Mouse (Mus musculus) neural tube, embryonic 11.5 days (tissue): ENCODE measurements around the gene Dhps. TPM values are rescaled to one million over a fixed set of nuclear protein-coding genes. Genes with fewer than 3 reads are reported as not detected.
"Not testable (repeated sequence)": the region's sequence is repeated elsewhere in the genome, so short reads cannot be mapped to it uniquely, and the experiment has no call there.

Source experiments
- ATAC-seq: fragments of 200-750 bp; cut with Nextera tagmentation; 2 replicates; pipeline ENCODE4 v1.8.0; 2017; ENCODE audit warnings: moderate number of reproducible peaks, mild to moderate bottlenecking, moderate TSS enrichment, moderate library complexity; ENCODE audit not compliant: insufficient read depth, low FRiP score, low TSS enrichment
- DNase-seq: peaks from one replicate; pipeline ENCODE4 v3.0.0-alpha.2; 2015; ENCODE audit warnings: low spot score
- H3K27ac ChIP-seq: fragments of 300-500 bp; sonication (generic); 2 replicates; pipeline ENCODE4 v1.5.1; 2014; ENCODE audit warnings: low read depth, mild to moderate bottlenecking, low read length
- H3K27me3 ChIP-seq: fragments of 300-500 bp; sonication (generic); 2 replicates; pipeline ENCODE4 v1.6.1; 2014; ENCODE audit warnings: mild to moderate bottlenecking, low read length, mixed read lengths; ENCODE audit not compliant: control insufficient read depth, insufficient read depth
- H3K36me3 ChIP-seq: fragments of 300-500 bp; sonication (generic); 2 replicates; pipeline ENCODE4 v1.6.1; 2014; ENCODE audit warnings: mild to moderate bottlenecking, low read length, moderate library complexity, mixed read lengths; ENCODE audit not compliant: control insufficient read depth, insufficient read depth
- H3K4me1 ChIP-seq: fragments of 300-500 bp; sonication (generic); 2 replicates; pipeline ENCODE4 v1.6.1; 2014; ENCODE audit warnings: low read length, mixed read lengths; ENCODE audit not compliant: control insufficient read depth, insufficient read depth
- H3K4me2 ChIP-seq: fragments of 300-500 bp; sonication (generic); 2 replicates; pipeline ENCODE4 v1.6.1; 2014; ENCODE audit warnings: low read depth, mild to moderate bottlenecking, moderate library complexity
- H3K4me3 ChIP-seq: fragments of 300-500 bp; sonication (generic); 2 replicates; pipeline ENCODE4 v1.5.1; 2014; ENCODE audit warnings: low read depth, low read length
- H3K9ac ChIP-seq: fragments of 300-500 bp; sonication (generic); 2 replicates; pipeline ENCODE4 v1.6.1; 2014; ENCODE audit warnings: mild to moderate bottlenecking, low read length
- H3K9me3 ChIP-seq: fragments of 300-500 bp; sonication (generic); 2 replicates; pipeline ENCODE4 v1.6.1; 2016; ENCODE audit warnings: low read length; ENCODE audit not compliant: control insufficient read depth
- WGBS: fragments of 180-500 bp; shearing (Covaris S2); extraction: QIAGEN DNeasy Blood & Tissue Kit; methylation state at CpG from one replicate; pipeline ENCODE4 v1.1.7; 2014; 5-methylcytosine and 5-hydroxymethylcytosine counted together
- polyA plus RNA-seq: library from polyadenylated mRNA; unstranded; fragments of >200 nt; fragmentation: Nextera tagmentation; extraction: Ambion mirVana; gene quantifications from 2 replicates; pipeline ENCODE4 v1.2.1, GENCODE M21; 2014

The Dhps gene
- polyA plus RNA-seq, 1 experiment from 2014 or later: 73.8 TPM

- Histone ChIP-seq H3K4me1 (peaks cover 18% of the 10 kb centered on the region; the same call in 1 of the 2 replicates), H3K27ac (no peak within 1 kb of the TSS), H3K4me2 (peak within 1 kb of the TSS; percentile 67), H3K36me3 (peaks cover under 1% of the 10 kb centered on the region), H3K4me3 (peak within 1 kb of the TSS; percentile 90), H3K9me3 (no peaks in the 10 kb centered on the region), H3K9ac (peak within 1 kb of the TSS; percentile 86), H3K27me3 (no peaks in the 10 kb centered on the region)
- DNase-seq: peak; percentile 72
- peak; percentile 33; the same call in 1 of the 2 replicates for ATAC-seq
- WGBS: 0% methylated on average over 30 of the region's 30 CpGs
Measured at GRCm38 (mm10) chr8:85080532-85081215, 9.1 kb downstream of the Dhps start, which contains the start of gene Wdr83os. Gene Wdr83os (plus strand): TSS chr8:85080740.

- Histone ChIP-seq H3K36me3 (no peaks in the 10 kb centered on the region; the same call in 1 of the 2 replicates), H3K4me1 (peaks cover 18% of the 10 kb centered on the region; the same call in 1 of the 2 replicates), H3K9ac (peak within 1 kb of the TSS; percentile 86), H3K4me2 (peak within 1 kb of the TSS; percentile 67), H3K4me3 (peak within 1 kb of the TSS; percentile 90), H3K27ac (no peak within 1 kb of the TSS), H3K27me3 (no peaks in the 10 kb centered on the region), H3K9me3 (no peaks in the 10 kb centered on the region)
- ATAC-seq (peak; percentile 42; the same call in 1 of the 2 replicates), DNase-seq (peak; percentile 53)
- 4% methylated on average over 9 of the region's 9 CpGs for WGBS
Measured at GRCm38 (mm10) chr8:85081216-85081555, 9.6 kb downstream of the Dhps start, which contains the start of gene Wdr83. Gene Wdr83 (minus strand): TSS chr8:85081306.

GRCm38 (mm10) chr8:85082169-85082568 lies 10.6 kb downstream of the Dhps start:
- H3K27ac ChIP-seq, H3K36me3 ChIP-seq, H3K27me3 ChIP-seq, H3K9me3 ChIP-seq, H3K4me3 ChIP-seq, H3K9ac ChIP-seq, ATAC-seq, H3K4me2 ChIP-seq: not testable (repeated sequence)
- 87% methylated on average over 4 of the region's 4 CpGs for WGBS
- DNase-seq: peak; percentile 2
- peaks cover 18% of the 10 kb centered on the region; the same call in 1 of the 2 replicates for H3K4me1 ChIP-seq

- peak; percentile 78 for DNase-seq
- Histone ChIP-seq H3K9ac (peak within 1 kb of the TSS; percentile 71), H3K4me1 (peaks cover 18% of the 10 kb centered on the region; the same call in 1 of the 2 replicates), H3K27ac (0 out of 2 replicates have a peak within 1 kb of the TSS, but pooled peaks have one; percentile 34), H3K4me3 (peak within 1 kb of the TSS; percentile 61), H3K4me2 (peak within 1 kb of the TSS; percentile 92), H3K36me3 (no peaks in the 10 kb centered on the region), H3K27me3 (no peaks in the 10 kb centered on the region), H3K9me3 (no peaks in the 10 kb centered on the region)
- WGBS: under 1% methylated on average over 30 of the region's 30 CpGs
- ATAC-seq: peak; percentile 78
Measured at GRCm38 (mm10) chr8:85083108-85083813, 11.7 kb downstream of the Dhps start, which contains the start of gene Man2b1. Gene Man2b1 (plus strand): TSS chr8:85083270.

- no peaks in the 10 kb centered on the region for H3K9me3 ChIP-seq
- H3K4me1 ChIP-seq: peaks cover 18% of the 10 kb centered on the region; the same call in 1 of the 2 replicates
- H3K27ac ChIP-seq: no peak overlapping the region
- no peaks in the 10 kb centered on the region for H3K36me3 ChIP-seq
- H3K27me3 ChIP-seq: no peaks in the 10 kb centered on the region
- H3K4me3 ChIP-seq: no peak overlapping the region
- no peak overlapping the region for H3K4me2 ChIP-seq
- ATAC-seq (no peak), DNase-seq (peak; percentile 2)
- no peak overlapping the region for H3K9ac ChIP-seq
- WGBS: 93% methylated on average over 8 of the region's 8 CpGs
Measured at GRCm38 (mm10) chr8:85084633-85085032, 13.1 kb downstream of the Dhps start.

GRCm38 (mm10) chr8:85086238-85086637 lies 14.7 kb downstream of the Dhps start:
- H3K36me3 ChIP-seq: no peaks in the 10 kb centered on the region
- DNase-seq (no peak), ATAC-seq (no peak)
- H3K9ac ChIP-seq: no peak overlapping the region
- 79% methylated on average over 3 of the region's 3 CpGs for WGBS
- peaks cover 13% of the 10 kb centered on the region; the same call in 1 of the 2 replicates for H3K4me1 ChIP-seq
- no peaks in the 10 kb centered on the region for H3K27me3 ChIP-seq
- no peak overlapping the region for H3K27ac ChIP-seq
- H3K4me3 ChIP-seq: no peak overlapping the region
- H3K9me3 ChIP-seq: no peaks in the 10 kb centered on the region
- no peak overlapping the region for H3K4me2 ChIP-seq

- Histone ChIP-seq H3K4me2 (no peak overlapping the region), H3K4me3 (no peak overlapping the region), H3K27ac (no peak overlapping the region), H3K36me3 (no peaks in the 10 kb centered on the region), H3K9ac (no peak overlapping the region), H3K27me3 (no peaks in the 10 kb centered on the region), H3K9me3 (no peaks in the 10 kb centered on the region), H3K4me1 (0 out of 2 replicates have a peak, but pooled peaks cover 2% of the 10 kb centered on the region)
- DNase-seq (no peak), ATAC-seq (no peak)
- 83% methylated on average over 2 of the region's 2 CpGs for WGBS
Measured at GRCm38 (mm10) chr8:85088771-85089170, 17.2 kb downstream of the Dhps start.

- Histone ChIP-seq H3K4me1 (no peaks in the 10 kb centered on the region), H3K36me3 (no peaks in the 10 kb centered on the region; the same call in 1 of the 2 replicates), H3K27me3 (no peaks in the 10 kb centered on the region), H3K27ac (no peak overlapping the region), H3K9ac (no peak overlapping the region), H3K4me2 (no peak overlapping the region), H3K4me3 (no peak overlapping the region), H3K9me3 (no peaks in the 10 kb centered on the region)
- ATAC-seq: no peak
- no peak for DNase-seq
- WGBS: 91% methylated on average over 11 of the region's 11 CpGs
Measured at GRCm38 (mm10) chr8:85090856-85091255, 19.3 kb downstream of the Dhps start.
